Comparison of ENCODE assay signal across 20 mouse cellular contexts in the genomic region with DNA sequence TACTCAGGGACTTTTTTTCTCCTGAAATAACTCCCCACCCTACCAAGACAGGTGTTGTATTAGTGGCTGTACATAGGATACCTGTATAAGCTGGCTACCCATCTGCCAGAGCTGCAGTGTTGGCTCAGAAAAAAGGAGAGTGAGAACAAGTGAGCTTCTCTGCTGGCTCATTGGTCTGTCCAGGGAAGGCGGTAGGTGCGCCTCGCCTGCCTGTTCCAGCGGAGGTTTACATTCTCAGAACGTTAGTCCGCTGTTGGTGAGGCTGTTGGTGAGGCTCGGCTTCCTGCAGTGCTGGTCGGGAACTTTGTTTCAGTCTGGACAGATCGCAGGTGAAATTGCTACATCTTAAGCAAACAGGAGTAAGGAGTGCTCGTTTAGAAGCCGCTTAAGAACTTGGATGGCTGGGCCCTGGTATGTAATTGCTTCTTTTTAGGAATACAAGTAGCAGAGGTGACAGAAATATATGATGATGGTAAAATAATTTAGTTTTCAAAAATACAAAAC.
DNase-seq lines count a peak whose midpoint lies in the region; ATAC-seq and TF ChIP-seq lines count a peak whose summit lies in the region.
"Had no signal": no experiment of that assay in that cellular context is flagged by ENCODE, and none has a peak within 500 bp of the region (broad histone marks: within the 10 kb centered on the region; RNA-seq: fewer than 3 reads in every experiment).

No protein-coding gene starts in this region.

- no peak for ATAC-seq in hindbrain, embryonic 12.5 days (ENCODE audit: low FRiP score)
- no peak for ATAC-seq in hindbrain, embryonic 14.5 days (ENCODE audit: low FRiP score)
- no peak for ATAC-seq in midbrain, embryonic 14.5 days (ENCODE audit: low FRiP score, low TSS enrichment)
- no peak for ATAC-seq in hindbrain, embryonic 15.5 days (ENCODE audit: low FRiP score, low read depth)
- ATAC-seq: CD4-positive, CD25-positive, alpha-beta regulatory T cell, adult 4 months had no signal

- no peak overlapping the region for H3K4me2 ChIP-seq in hindbrain, embryonic 12.5 days (replicated peaks)
- H3K4me2 ChIP-seq in hindbrain, embryonic 14.5 days (replicated peaks): no peak overlapping the region
- H3K4me2 ChIP-seq in midbrain, embryonic 14.5 days (ENCODE audit: low read length): no peak overlapping the region
- H3K4me2 ChIP-seq in hindbrain, embryonic 15.5 days: no peak overlapping the region
- H3K4me2 ChIP-seq: embryonic facial prominence, embryonic 12.5 days; heart, embryonic 13.5 days; limb, embryonic 13.5 days had no signal

- 74% methylated on average over 11 of the region's 11 CpGs for WGBS in hindbrain, embryonic 12.5 days
- 66% methylated on average over 11 of the region's 11 CpGs for WGBS in hindbrain, embryonic 14.5 days
- 81% methylated on average over 11 of the region's 11 CpGs for WGBS in midbrain, embryonic 10.5 days
- 74% methylated on average over 11 of the region's 11 CpGs for WGBS in midbrain, embryonic 14.5 days
- 70% methylated on average over 11 of the region's 11 CpGs for WGBS in hindbrain, embryonic 15.5 days

- H3K4me1 ChIP-seq in hindbrain, embryonic 12.5 days: peaks cover 61% of the 10 kb centered on the region
- H3K4me1 ChIP-seq in hindbrain, embryonic 14.5 days (replicated peaks; ENCODE audit: control insufficient read depth, insufficient read depth, low read length): peaks cover 63% of the 10 kb centered on the region
- H3K4me1 ChIP-seq in midbrain, embryonic 10.5 days: peaks cover 55% of the 10 kb centered on the region
- H3K4me1 ChIP-seq in midbrain, embryonic 14.5 days (ENCODE audit: control insufficient read depth, insufficient read depth, low read length): peaks cover 50% of the 10 kb centered on the region
- peaks cover 45% of the 10 kb centered on the region for H3K4me1 ChIP-seq in cortical plate, adult 2 months (ENCODE audit: control insufficient read depth, insufficient read depth, low read length)
- peaks cover 64% of the 10 kb centered on the region for H3K4me1 ChIP-seq in hindbrain, embryonic 15.5 days (replicated peaks)

- peak overlapping the region; percentile 75; the same call in 1 of the 2 replicates for H3K27ac ChIP-seq in hindbrain, embryonic 12.5 days
- H3K27ac ChIP-seq in hindbrain, embryonic 14.5 days: no peak overlapping the region
- H3K27ac ChIP-seq in midbrain, embryonic 10.5 days (replicated peaks): peak overlapping the region; percentile 73; the same call in 1 of the 2 replicates
- H3K27ac ChIP-seq in midbrain, embryonic 14.5 days (replicated peaks; ENCODE audit: low read depth, low read length): no peak overlapping the region
- H3K27ac ChIP-seq in cortical plate, adult 2 months (ENCODE audit: insufficient read depth, low read length): peak overlapping the region; percentile 41
- H3K27ac ChIP-seq in hindbrain, embryonic 15.5 days (replicated peaks): peak overlapping the region; percentile 41; the same call in 1 of the 2 replicates
- H3K27ac ChIP-seq: heart, embryonic 13.5 days; limb, embryonic 13.5 days; liver, embryonic 14.5 days had no signal

- no peak for TF ChIP-seq POLR2A in cortical plate, adult 2 months (IDR thresholded peaks at IDR 0.05; ENCODE audit: extremely low read depth, insufficient read depth, low read length)

- no peaks in the 10 kb centered on the region for H3K9me3 ChIP-seq in hindbrain, embryonic 12.5 days (replicated peaks)
- H3K9me3 ChIP-seq in hindbrain, embryonic 14.5 days (ENCODE audit: control insufficient read depth, low read length): no peaks in the 10 kb centered on the region
- no peaks in the 10 kb centered on the region for H3K9me3 ChIP-seq in midbrain, embryonic 10.5 days (replicated peaks)
- no peaks in the 10 kb centered on the region for H3K9me3 ChIP-seq in midbrain, embryonic 14.5 days (ENCODE audit: control insufficient read depth, low read length)
- H3K9me3 ChIP-seq in hindbrain, embryonic 15.5 days: no peaks in the 10 kb centered on the region
- H3K9me3 ChIP-seq: embryonic facial prominence, embryonic 12.5 days; G1E; heart, embryonic 13.5 days; limb, embryonic 13.5 days; midbrain, embryonic 13.5 days had no signal

- H3K4me3 ChIP-seq in hindbrain, embryonic 12.5 days: no peak overlapping the region
- H3K4me3 ChIP-seq in hindbrain, embryonic 14.5 days (replicated peaks; ENCODE audit: low read length): no peak overlapping the region
- H3K4me3 ChIP-seq in midbrain, embryonic 10.5 days: no peak overlapping the region
- no peak overlapping the region for H3K4me3 ChIP-seq in midbrain, embryonic 14.5 days (replicated peaks; ENCODE audit: low read depth, low read length)
- H3K4me3 ChIP-seq in cortical plate, adult 2 months (ENCODE audit: insufficient read depth, low read length): no peak overlapping the region
- no peak overlapping the region for H3K4me3 ChIP-seq in hindbrain, embryonic 15.5 days
- H3K4me3 ChIP-seq: embryonic facial prominence, embryonic 12.5 days; heart, embryonic 13.5 days; limb, embryonic 13.5 days; midbrain, embryonic 13.5 days had no signal

- no peak for DNase-seq in hindbrain, embryonic 14.5 days (ENCODE audit: low spot score)
- DNase-seq in midbrain, embryonic 10.5 days (ENCODE audit: low spot score): no peak
- DNase-seq in midbrain, embryonic 14.5 days: no peak
- DNase-seq in adrenal gland, postnatal 10 days: no peak
- no peak for DNase-seq in B cell, adult 2 months
- DNase-seq: gastrocnemius, postnatal 25 days; heart, postnatal 36 days; kidney, adult 11 months; lung, postnatal 4 days; spleen, adult 18-20 months had no signal

- no peaks in the 10 kb centered on the region for H3K36me3 ChIP-seq in hindbrain, embryonic 12.5 days
- no peaks in the 10 kb centered on the region for H3K36me3 ChIP-seq in hindbrain, embryonic 14.5 days (replicated peaks; ENCODE audit: control insufficient read depth, insufficient read depth)
- no peaks in the 10 kb centered on the region for H3K36me3 ChIP-seq in midbrain, embryonic 10.5 days
- no peaks in the 10 kb centered on the region for H3K36me3 ChIP-seq in midbrain, embryonic 14.5 days (ENCODE audit: control insufficient read depth, insufficient read depth, low read length)
- H3K36me3 ChIP-seq in hindbrain, embryonic 15.5 days: no peaks in the 10 kb centered on the region
- H3K36me3 ChIP-seq: embryonic facial prominence, embryonic 12.5 days; G1E; heart, embryonic 13.5 days; limb, embryonic 13.5 days; midbrain, embryonic 13.5 days had no signal

- H3K27me3 ChIP-seq in hindbrain, embryonic 12.5 days: no peaks in the 10 kb centered on the region
- no peaks in the 10 kb centered on the region for H3K27me3 ChIP-seq in hindbrain, embryonic 14.5 days (ENCODE audit: control insufficient read depth, insufficient read depth, low read length)
- no peaks in the 10 kb centered on the region for H3K27me3 ChIP-seq in midbrain, embryonic 10.5 days (ENCODE audit: low read depth, poor library complexity, severe bottlenecking)
- no peaks in the 10 kb centered on the region for H3K27me3 ChIP-seq in midbrain, embryonic 14.5 days (ENCODE audit: control insufficient read depth, insufficient read depth, low read length)
- H3K27me3 ChIP-seq in hindbrain, embryonic 15.5 days: no peaks in the 10 kb centered on the region
- H3K27me3 ChIP-seq: embryonic facial prominence, embryonic 12.5 days; heart, embryonic 13.5 days; limb, embryonic 13.5 days; midbrain, embryonic 13.5 days had no signal

- H3K9ac ChIP-seq in hindbrain, embryonic 12.5 days: no peak overlapping the region
- no peak overlapping the region for H3K9ac ChIP-seq in hindbrain, embryonic 14.5 days
- no peak overlapping the region for H3K9ac ChIP-seq in midbrain, embryonic 14.5 days (replicated peaks; ENCODE audit: low read length)
- no peak overlapping the region for H3K9ac ChIP-seq in hindbrain, embryonic 15.5 days
- H3K9ac ChIP-seq: embryonic facial prominence, embryonic 12.5 days; heart, embryonic 13.5 days; limb, embryonic 13.5 days; liver, embryonic 14.5 days; midbrain, embryonic 13.5 days had no signal

- no peak for TF ChIP-seq CTCF in cortical plate, adult 2 months (IDR thresholded peaks at IDR 0.05; ENCODE audit: extremely low read depth, insufficient read depth, low read length)

Comparison
In these comparisons a context has a peak if more than half of its experiments do, and no peak if none do; other contexts are left out.
1. H3K27ac ChIP-seq: peak in hindbrain, embryonic 12.5 days (single experiment), midbrain, embryonic 10.5 days (single experiment), cortical plate, adult 2 months (single experiment) and hindbrain, embryonic 15.5 days (single experiment); none in hindbrain, embryonic 14.5 days (single experiment) and midbrain, embryonic 14.5 days (single experiment).